Mouse (Mus musculus): Measurements from ENCODE around the gene Tmem181a. TPM values are rescaled to one million over a fixed set of nuclear protein-coding genes. Genes with fewer than 3 reads are reported as not detected.

The Tmem181a gene
- polyA plus RNA-seq (2012; ENCODE audit: low replicate concordance), result 4.9 and 9.4 TPM in 2 replicates

DNA sequence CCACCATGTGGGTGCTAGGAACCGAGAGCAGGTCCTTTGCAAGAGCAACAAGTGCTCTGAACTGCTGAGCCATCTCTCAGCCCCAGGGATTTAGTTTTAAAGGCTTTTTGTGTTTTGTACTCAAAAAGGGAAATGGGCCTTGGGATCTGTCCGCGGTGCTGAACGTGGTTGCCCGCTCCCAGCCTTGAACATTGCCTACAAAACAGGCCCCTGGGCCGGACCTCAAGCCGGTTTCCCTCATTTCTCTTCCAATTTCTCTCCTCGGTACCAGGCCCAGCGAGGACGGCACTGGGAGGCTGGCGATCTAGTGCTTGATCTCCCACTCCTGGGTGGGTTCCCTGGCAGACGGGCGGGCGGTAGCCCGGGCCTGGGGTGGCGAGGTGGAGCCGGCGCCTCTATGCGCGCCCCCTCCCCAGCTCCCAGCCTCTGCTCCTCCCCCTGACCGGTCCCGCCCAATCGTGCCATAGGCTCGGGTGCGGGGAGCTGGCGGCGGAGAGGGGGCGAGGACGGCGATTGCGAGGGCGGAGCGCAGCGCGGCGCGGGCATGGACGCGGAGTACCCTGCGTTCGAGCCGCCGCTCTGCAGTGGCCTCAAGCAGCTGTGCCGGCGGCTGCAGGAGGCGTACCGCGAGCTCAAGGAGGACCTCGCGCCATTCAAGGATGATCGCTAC, at the start of gene Tmem181a:
TSS of gene Tmem181a (plus strand) at position 461 of the 670 bp plus-strand sequence.

DNA sequence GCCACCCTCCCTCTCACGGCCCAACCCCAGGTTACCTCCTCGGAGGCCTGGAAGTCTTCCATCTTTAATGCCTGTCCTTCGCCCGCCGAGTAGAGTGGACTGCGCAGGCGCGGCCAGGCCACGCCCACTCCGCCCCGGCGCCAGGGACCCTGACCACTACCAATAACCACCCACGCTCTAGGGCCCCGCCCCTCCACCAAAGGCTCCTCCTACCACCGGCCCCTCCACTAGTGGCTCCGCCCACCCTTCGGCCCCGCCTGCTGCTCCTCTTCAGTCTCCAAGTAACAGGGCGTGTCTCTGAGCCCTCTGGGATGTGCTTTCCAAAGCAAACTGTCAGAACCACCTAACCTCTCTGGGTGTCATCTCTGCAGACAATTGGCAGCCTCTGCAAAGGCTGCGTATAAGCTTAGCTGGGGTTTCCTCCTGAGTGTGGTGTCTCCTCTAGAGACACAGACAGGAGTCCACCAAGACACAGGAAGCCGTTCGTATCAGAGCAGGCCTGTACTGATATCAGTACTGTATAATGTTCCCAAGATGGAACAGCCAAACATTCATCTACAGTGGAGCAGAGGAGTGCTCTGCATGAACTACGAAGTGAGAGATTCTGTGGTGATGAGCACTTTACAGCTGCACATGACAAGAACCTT, 60.8 kb downstream of the Tmem181a start, which contains the start of gene Dynlt1a:
TSS of gene Dynlt1a (minus strand) at position 162 of the 647 bp plus-strand sequence.

Other genes starting within 250 kb of the Tmem181a start
- gene Serac1, start 177.1 kb upstream of the Tmem181a start, polyA plus RNA-seq (2012; ENCODE audit: low replicate concordance), result 3.8 and 4.0 TPM in 2 replicates
- 1.2 and 3.6 TPM in 2 replicates for gene Gtf2h5, start 177.1 kb upstream of the Tmem181a start, polyA plus RNA-seq (2012; ENCODE audit: low replicate concordance)
- 47.0 and 76.4 TPM in 2 replicates for gene Tulp4, start 150.4 kb upstream of the Tmem181a start, polyA plus RNA-seq (2012; ENCODE audit: low replicate concordance)
- gene Dynlt1a, start 60.6 kb downstream of the Tmem181a start, polyA plus RNA-seq (2012; ENCODE audit: low replicate concordance), result 0.36 and 0.86 TPM in 2 replicates
- gene Dynlt1b, start 173.3 kb downstream of the Tmem181a start, polyA plus RNA-seq (2012; ENCODE audit: low replicate concordance), result 27.0 and 37.6 TPM in 2 replicates